Mouse (Mus musculus) mouse trophoblast stem cell (cell line): ENCODE measurements at regions not wholly inside any gene's neighbourhood (a gene's known extent, or its start where the extent isn't known, plus 50 kb on each side); places are given as distances from the start of the nearest gene placed in this dataset.

Source experiments
- in situ Hi-C, 2 experiments: fragments of 300-500 bp; cut with MseI, MboI; formaldehyde crosslinking; loops; 2 replicates in 1 of 2; 3 replicates in 1 of 2; pipeline ENCODE4 v1.15.1; 2025

DNA sequence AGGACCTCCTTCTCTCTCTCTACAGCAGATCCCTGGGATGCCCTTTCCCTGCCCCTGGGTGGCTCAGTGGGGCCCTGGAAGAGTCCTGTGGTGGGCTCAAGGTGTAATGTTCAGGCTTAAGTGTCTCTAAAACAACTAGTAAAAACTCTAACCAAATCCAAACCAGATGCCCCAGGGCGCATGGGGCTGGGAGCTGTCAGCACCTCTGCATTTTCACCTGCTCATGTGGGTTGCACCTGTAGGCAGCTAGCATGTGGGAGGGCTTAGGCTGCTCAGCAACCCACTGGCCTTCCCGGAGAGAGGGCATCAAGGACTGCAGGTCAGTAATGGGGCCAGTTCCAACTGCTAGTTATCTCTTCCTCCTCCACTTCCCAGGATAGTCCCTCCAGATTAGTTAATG, 104.8 kb upstream of the Gm12830 start:
- in situ Hi-C loops, result no loop called here

DNA sequence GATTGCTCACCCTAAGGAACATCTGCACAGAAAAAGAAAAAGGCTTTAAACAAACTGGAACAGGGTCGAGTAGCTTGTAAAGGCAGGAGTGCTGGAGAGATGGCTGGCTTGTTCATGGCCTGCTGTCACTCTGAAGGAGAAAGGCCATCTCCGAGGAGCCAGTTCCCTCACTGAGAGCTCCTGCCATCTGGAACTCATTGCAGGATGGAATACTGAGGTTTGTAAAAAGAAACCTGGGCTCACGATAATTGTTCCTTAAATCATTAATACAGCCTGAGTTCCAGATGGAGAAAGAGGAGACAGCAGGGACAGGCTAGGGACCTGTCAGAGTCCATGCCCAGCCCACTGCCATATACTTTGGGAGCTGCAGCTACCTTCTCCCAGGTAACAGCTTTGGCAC, 100.8 kb upstream of the Gm12830 start:
- in situ Hi-C loops, result no loop called here

DNA sequence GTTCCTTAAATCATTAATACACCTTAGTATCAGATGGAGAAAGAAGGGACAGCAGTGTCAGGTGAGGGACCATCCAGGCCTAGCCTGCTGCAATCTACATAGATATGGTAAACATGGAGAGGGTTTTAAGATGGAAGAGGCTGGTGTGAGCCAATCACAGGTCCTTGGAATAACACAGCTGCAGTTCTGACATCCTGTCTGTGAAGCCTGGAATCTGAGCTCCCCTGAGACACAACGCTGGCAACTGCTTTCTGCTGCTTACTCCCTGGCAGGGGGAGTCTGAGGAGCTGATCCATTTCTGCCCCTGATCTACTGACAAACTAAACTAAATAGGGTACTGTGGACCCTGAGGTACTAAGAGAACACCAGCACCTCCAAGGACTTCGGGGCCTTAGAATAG, 100.1 kb upstream of the Gm12830 start:
- in situ Hi-C loops, result no loop called here

DNA sequence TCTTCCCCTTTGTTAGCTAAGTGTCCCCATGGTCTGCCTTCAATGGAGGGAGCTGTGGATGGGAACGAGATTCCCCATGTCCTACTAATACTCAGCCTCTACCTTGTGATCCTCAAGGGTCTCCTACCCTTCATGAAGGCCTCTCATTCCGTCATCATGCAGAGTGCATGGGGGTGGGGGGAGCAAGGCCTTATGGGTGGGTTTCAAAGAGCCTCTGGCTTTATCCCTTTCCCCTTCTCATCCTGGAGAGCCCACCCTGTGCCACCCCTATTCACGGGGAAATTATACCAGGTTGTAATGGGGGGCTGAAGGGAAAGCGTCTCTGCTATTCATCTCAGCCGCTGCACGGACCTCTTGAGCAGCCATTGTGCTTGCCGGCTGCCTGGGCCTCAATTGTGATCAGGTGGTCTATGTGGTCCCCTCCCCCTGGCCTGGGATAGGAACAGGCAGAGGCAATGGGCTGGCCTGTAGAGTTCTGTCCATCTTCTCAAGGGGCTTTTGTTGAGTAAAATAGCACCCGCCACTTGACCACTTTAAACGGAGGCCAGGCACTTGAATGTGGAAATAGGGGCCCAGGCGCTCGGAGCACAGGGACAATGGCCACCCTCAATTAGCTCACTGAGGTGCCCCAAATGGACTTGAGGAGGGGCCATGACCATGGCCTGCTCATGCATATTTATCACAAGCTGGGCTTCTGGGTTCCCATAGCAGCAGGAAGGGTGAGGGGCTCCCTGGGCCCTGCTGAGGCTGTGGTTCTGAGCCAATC, 93.1 kb upstream of the Gm12830 start:
- in situ Hi-C loops, result no loop called here

DNA sequence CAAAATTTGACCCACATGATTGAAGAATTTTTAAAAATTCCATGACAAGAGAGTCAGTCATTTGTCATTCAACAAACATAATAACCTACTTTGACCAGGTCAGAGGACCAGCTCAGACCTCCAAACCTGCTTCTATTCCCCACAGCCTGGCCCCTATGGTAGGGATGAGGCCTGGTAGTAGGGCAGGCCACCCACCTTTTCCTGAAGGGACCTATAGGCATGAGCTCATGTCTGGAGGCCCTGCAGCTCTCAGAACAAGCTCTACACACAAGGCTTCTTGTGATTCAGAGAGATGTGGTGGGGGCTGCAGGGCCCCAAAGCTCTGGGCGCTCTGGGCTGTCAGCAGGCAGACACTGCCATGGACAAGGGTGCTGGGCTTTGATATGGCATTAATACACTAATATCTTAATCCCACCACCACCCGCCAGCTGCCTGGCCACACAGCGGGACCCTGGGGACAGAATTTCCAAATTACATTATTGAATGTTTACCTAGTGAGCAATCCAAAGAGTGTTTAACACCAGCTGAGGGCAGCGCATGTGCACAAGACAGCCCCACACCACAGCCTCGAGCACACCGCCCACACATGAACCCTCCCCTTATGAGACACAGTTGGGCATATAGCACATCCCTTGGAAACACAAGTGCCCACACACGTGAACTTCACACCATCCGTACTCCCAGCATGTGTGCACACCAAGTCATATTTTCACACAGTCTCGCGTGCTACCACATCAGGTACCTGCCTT, 88.1 kb upstream of the Gm12830 start:
- in situ Hi-C loops, result no loop called here

DNA sequence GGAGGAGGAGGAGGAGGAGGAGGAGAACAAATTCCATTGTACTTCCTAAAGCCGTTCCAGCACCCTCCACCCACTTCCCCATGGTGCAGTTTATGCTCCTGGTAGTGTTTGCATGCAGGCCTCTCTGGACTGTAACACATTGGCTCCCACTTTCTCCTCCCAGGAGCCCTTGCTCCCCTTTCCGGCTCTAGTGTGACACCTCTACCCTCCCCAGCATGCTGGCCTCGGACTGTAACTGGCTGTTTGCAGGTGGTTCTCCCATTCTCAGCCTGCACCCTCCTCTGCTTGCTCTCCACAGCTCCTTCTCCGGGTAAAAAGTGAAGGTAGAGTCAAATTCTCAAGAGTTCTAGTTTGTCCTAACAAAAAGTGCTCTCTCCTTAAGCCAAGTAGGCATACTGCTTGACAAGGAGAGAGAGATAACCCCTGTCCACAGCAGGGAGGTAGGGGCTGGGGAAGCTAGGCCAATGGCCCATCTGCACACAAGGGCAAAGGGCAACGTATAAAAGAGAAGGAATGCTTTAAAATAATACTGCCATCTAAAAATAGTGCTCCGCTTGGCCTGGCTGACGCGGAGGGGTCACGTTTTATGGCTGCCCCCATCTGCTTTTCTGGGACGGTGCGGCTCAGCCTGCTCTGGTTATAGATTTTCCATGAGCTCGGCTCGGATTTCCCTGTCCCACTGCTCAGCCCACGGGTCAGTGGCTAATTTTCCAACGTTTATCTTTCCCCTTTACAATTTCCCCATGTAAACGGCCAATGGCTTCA, 82.4 kb upstream of the Gm12830 start:
- in situ Hi-C loops, result no loop called here

DNA sequence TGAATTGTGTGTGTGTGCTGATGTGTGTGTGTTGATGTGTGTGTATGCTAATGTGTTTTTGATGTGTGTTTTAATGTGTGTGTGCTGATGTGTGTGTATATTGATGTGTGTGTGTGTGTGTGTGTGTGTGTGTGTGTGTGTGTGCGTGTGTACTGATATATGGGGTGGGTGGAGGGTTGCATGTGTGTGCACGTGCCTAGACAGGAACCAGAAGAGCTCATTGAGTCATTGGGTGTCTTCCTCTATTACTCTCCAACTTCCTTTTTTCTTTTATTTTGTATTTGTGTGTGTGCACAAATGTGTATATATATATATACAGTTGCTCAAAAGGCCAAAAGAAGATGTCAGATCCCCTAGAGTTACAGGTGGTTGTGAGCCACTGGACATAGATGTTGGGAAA, 73.4 kb upstream of the Gm12830 start:
- in situ Hi-C loops, result no loop called here

DNA sequence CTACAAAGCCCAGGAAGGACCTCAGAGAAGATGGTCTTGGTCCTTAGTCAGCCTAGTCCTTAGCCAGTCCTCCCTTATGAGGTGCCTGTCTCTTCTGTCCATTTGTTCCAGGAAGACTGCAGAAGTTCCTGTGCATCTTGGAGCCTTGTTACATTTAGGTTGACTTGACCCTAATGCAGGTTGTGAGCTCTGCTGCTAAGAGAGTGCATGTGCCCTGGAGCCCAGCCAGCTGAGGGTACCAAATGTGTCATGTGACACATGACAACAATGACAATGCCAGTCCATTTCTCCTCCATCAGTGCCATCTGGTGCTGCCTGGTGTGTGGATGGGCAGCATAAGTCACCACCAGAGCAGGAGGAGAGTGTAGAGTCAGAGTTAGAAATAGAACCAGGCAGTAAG, 61.7 kb upstream of the Gm12830 start:
- in situ Hi-C loops, result no loop called here

DNA sequence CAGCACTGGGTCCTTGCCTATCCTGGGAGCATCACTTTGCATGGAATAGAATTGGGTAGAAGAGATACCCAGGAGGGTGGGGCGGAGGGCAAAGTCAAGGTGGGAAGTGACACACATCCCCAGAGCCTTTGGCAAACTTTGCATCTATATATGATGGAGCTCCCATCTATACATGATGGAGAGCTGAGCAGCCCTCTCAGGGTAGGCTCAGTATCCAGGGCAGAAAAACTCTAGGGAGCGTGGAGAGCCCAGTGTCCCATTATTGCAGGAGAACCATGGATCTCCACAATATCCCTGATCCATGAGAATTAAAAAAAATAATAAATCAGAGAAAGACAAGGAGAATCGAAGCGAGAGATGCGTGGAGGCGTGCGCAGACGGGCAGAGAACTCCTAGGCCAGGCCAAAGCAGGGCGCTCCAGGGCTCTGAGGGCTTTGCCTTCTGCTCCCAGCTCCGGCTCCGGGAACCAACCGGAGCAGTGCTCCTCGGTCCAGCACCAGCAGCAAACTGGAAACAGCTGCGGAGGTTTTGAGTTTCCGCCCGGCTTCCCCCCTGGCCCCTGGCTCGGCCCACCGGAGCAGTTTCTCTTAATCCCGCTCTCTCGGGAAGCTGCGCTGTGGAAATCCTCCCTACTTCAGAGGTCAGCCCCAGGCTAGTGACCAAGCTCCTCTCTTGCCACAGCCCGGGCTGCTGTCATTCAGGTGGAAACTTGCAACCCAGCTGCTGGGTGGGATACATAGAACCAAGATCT, 54.7 kb upstream of the Gm12830 start:
- in situ Hi-C loops, result no loop called here
